Mouse (Mus musculus): ENCODE data around the gene St3gal3. TPM values are rescaled to one million over a fixed set of nuclear protein-coding genes. Genes with fewer than 3 reads are reported as not detected.

Gene St3gal3
- total RNA-seq, 2 experiments from 2014 or later = 46.0 to 47.4 TPM

DNA sequence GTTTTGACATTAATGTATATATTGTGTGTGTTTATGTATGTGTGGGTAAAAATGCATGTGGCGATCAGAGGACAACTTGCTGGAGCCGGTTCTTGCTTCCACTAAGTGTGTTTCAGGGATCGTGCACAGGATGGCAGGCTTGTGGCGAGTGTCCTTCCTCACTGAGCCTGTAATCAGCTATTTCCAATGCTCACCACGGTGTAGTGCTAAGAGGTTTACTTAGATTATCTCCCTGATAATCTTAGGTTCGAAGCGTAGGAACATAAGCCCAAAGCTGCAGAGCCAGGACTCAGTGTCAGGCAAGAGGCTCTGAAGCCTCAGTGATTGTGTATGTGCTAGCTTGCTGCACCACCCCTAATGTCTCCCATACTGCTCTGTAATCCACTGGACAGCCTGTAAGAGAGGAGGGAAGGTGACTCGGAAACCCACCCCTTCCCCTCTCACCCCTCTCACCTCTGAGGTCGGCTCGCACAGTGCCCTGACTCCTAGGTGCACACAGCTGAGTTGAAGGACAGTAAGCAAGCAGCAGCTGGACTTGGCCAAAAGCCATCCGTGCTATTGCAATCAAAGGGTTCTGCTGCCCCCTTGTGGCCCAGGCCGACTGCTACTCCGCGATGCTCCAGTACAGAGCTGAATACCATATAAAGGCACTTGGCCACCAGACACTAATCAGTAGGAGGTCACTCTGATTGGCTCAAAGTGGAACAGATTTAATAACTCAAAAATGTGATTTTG, 51.3 kb downstream of the St3gal3 start:
- intact Hi-C loops (cut with DNase I) = loop anchor here (1.0 to 10.0 kb wide), 5 partner anchors 155 to 491 kb away; no protein-coding TSS in a partner anchor
- H3K27ac ChIP-seq = no peak overlapping the region
- H3K4me3 ChIP-seq = no peak overlapping the region
- peak; percentile 96 for TF ChIP-seq CTCF (IDR thresholded peaks at IDR 0.05)
- peak; percentile 90 to 96 for DNase-seq (ENCODE audit: extremely low spot score in 1 of 2, low spot score in 2 of 2)

DNA sequence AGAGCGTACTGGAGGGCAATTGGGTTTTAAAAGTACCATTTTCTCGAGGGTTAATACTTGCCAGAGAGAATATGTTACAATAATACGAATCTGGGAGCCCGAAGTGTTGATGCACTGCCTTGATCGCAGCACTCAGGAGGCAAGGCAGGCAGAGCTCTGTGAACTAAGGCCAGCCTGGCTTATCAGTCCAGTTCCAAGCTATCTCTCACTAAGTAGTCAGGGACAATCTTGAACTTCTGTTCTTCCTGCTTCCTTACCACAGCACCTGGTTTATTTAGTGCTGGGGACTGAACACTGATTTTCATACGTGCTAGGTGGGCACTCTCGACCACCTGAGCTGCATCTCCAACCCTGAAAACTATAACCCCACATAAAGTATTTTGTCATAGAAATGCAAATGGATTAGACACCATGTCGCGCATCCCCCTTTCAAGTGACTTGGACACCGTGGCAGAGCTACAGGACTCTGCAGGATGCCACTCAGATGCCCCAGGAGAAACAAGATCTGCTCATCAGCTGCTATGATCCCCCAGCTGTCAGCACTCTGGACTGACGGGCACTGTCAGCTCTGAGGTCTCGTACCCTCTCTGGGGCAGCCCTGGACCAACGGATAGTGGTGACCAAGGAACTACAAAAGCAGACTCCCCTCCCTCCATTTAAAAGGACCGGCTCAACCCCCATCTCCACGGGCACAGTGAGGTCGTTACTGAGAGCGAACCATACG, 52.9 kb downstream of the St3gal3 start:
- intact Hi-C loops (cut with DNase I) = loop anchor here (2.0 to 10.0 kb wide), 4 partner anchors 253 to 493 kb away; no protein-coding TSS in a partner anchor
- TF ChIP-seq CTCF (IDR thresholded peaks at IDR 0.05) = no peak
- H3K4me3 ChIP-seq = no peak overlapping the region
- H3K27ac ChIP-seq = no peak overlapping the region
- no peak for DNase-seq (ENCODE audit: extremely low spot score in 1 of 2, low spot score in 2 of 2)

DNA sequence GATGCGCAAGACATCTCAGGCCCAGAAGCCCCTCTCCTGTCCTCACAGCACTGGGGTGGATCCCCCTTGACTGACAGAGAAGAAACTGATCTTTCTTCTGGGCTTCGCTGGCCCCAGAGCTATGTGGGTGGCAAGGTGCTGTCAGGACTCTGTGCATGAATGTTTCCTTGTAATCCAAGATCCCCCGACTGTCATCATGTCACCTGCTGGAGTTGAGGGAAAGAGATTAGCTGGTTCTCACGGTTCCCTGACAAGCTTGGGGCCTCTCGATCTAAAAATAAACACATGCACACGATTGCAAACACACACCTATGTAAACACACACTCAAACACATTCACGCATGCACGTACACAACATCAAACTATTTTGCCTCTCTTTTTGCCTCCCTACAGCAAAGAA, 54.2 kb downstream of the St3gal3 start:
- DNase-seq (ENCODE audit: extremely low spot score in 1 of 2, low spot score in 2 of 2) = no peak
- Histone ChIP-seq H3K27ac (no peak overlapping the region), H3K4me3 (no peak overlapping the region)
- TF ChIP-seq CTCF (IDR thresholded peaks at IDR 0.05) = no peak
- intact Hi-C loops (cut with DNase I) = loop anchor here (5.0 to 10.0 kb wide), 3 partner anchors 268 to 494 kb away; no protein-coding TSS in a partner anchor

DNA sequence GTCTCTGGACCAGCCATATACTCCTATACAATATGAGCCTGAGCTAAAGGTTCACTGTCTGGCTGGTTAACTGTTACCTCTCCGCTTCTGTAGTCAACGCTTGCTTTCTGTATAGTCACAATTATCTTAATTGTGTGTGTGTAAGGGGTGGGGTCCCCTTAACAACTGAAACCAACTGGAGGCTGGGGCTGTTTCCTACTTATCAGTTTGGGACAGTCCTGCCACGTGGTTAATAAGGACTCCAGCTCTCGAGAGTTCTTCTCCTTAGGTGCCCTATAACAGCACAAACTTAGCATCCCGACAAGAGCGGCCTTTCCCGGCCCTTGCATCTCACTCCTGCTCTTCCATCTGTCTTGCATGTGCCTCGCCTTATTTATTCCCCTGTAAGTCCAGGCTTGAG, 55.5 kb downstream of the St3gal3 start:
- no peak for TF ChIP-seq CTCF (IDR thresholded peaks at IDR 0.05)
- no peak for DNase-seq (ENCODE audit: extremely low spot score in 1 of 2, low spot score in 2 of 2)
- intact Hi-C loops (cut with DNase I) = no loop called here
- Histone ChIP-seq H3K27ac (no peak overlapping the region), H3K4me3 (no peak overlapping the region)

DNA sequence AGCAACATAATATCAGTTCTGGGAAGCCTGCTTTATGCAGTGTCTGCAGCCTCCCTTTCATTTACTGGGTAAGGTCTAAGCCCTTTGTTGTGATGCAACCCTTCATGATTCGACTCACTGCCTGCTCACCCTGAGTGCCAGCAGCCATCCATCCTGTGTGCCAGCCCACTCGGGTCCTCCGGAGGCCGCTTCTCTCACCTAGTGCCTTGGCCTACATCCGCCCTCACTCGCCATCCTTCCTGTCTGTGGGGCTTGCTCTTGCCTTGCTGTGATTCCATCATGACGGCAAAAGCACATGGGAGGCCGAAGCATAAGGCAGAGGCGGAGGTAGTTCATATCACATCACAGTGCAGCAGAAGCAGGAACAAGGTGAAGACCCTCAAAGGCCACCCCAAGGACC, 56.1 kb downstream of the St3gal3 start:
- DNase-seq (ENCODE audit: extremely low spot score in 1 of 2, low spot score in 2 of 2) = no peak
- TF ChIP-seq CTCF (IDR thresholded peaks at IDR 0.05) = no peak
- no peak overlapping the region for H3K4me3 ChIP-seq
- no peak overlapping the region for H3K27ac ChIP-seq
- intact Hi-C loops (cut with DNase I) = no loop called here

DNA sequence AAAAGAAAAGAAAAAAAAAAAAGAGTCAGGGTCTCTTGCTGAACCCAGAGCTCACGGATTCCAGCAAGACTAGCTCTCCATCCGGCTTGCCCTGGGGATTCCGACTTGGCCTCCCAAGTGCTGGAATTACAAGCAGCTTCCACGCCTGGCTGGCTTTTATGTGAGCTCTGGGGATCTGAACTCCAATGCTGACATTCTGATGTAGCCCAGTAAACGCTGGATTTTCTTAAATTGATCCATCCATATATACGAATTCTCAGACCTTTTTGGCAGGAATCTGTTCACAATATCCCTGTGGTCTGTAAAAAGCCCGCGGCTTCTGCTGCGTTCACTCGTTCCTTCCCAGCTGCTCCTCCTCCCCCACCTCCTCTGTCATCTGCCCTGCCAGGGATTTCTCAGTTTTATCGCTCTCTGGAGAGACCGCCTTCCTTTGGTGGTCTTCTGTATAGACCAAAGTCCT, 57.4 kb downstream of the St3gal3 start:
- H3K4me3 ChIP-seq = no peak overlapping the region
- intact Hi-C loops (cut with DNase I) = no loop called here
- no peak for TF ChIP-seq CTCF (IDR thresholded peaks at IDR 0.05)
- no peak overlapping the region for H3K27ac ChIP-seq
- no peak for DNase-seq (ENCODE audit: extremely low spot score in 1 of 2, low spot score in 2 of 2)

DNA sequence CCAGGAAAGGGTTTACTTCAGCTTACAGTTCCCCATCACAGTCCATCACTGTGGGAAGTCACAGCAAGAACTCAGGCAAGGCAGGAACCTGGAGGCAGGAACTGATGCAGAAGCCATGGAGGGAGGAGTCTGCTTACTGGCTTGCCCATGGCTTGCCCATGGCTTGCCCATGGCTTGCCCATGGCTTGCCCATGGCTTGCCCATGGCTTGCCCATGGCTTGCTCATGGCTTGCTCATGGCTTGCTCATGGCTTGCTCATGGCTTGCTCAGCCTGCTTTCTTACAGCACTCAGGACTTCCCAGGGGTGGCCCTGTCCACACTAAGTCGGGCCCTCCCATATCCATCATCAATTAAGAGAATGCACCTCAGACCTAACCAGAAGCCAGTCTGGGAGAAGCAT, 58.1 kb downstream of the St3gal3 start:
- TF ChIP-seq CTCF (IDR thresholded peaks at IDR 0.05) = no peak
- intact Hi-C loops (cut with DNase I) = no loop called here
- no peak overlapping the region for H3K27ac ChIP-seq
- H3K4me3 ChIP-seq = no peak overlapping the region
- no peak for DNase-seq (ENCODE audit: extremely low spot score in 1 of 2, low spot score in 2 of 2)

DNA sequence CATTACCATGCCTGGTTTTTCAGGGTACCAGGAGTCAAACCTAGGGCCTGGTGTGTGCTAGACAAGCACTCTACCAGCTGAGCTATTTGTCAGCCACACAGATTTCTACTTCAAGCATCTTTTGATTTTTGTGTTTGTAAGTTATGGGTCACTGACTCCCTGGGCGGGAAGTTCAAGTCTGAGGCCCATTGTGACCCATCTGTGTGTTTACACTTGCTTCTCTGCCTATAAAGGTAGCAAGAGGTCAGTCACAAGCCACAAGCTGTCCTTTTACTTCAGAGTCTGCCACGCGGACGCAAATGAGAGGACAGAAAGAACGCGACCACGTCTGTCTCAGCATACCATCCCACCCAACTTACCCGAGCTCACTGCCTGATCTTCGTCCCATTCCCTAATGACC, 59.4 kb downstream of the St3gal3 start:
- intact Hi-C loops (cut with DNase I) = no loop called here

DNA sequence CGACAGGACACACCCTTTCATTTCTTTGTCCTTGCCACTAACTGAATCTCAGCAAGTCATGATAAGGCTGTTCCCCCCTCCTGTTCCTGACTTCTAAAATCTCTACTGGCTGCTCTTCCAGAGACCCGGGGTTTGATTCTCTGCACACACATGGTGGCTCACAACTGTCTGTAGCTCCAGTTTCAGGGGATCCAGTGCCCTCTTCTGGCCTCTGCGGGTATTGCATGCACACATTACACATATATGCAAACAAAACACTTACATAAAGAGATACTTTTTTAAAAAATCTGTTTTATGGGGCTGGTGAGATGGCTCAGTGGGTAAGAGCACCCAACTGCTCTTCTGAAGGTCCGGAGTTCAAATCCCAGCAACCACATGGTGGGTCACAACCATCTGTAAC, 60.5 kb downstream of the St3gal3 start:
- no peak overlapping the region for H3K27ac ChIP-seq
- DNase-seq (ENCODE audit: extremely low spot score in 1 of 2, low spot score in 2 of 2) = no peak
- peak; percentile 41 for TF ChIP-seq CTCF (IDR thresholded peaks at IDR 0.05)
- no peak overlapping the region for H3K4me3 ChIP-seq
- intact Hi-C loops (cut with DNase I) = loop anchor here (5.0 kb wide), 1 partner anchor 48 kb away; no protein-coding TSS in a partner anchor

More for the DNA sequence above, 59.4 kb downstream of the St3gal3 start:
- TF ChIP-seq CTCF (IDR thresholded peaks at IDR 0.05) = no peak
- no peak overlapping the region for H3K4me3 ChIP-seq
- no peak for DNase-seq (ENCODE audit: extremely low spot score in 1 of 2, low spot score in 2 of 2)
- H3K27ac ChIP-seq = no peak overlapping the region

DNA sequence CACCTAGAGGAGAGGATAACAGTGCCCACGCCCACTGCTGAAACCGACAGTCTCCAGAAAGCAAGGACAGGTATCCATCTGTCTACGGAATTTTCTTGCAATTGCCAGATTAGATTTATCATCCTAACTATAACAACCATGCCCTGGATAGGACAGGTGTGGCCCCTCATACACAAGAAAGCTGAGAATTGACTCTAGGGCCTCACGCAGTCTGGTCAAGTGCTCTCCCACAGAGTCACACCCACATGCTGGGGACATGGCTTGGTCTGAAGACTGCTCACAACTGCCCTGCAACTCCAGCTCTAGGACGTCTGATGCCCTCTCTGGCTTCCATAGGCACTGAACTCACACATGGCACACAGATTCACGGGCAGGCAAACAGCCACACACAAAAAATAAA, 61.6 kb downstream of the St3gal3 start:
- Histone ChIP-seq H3K27ac (no peak overlapping the region), H3K4me3 (no peak overlapping the region)
- TF ChIP-seq CTCF (IDR thresholded peaks at IDR 0.05) = no peak
- no peak for DNase-seq (ENCODE audit: extremely low spot score in 1 of 2, low spot score in 2 of 2)
- intact Hi-C loops (cut with DNase I) = loop anchor here (5.0 kb wide), 1 partner anchor 49 kb away; no protein-coding TSS in a partner anchor

DNA sequence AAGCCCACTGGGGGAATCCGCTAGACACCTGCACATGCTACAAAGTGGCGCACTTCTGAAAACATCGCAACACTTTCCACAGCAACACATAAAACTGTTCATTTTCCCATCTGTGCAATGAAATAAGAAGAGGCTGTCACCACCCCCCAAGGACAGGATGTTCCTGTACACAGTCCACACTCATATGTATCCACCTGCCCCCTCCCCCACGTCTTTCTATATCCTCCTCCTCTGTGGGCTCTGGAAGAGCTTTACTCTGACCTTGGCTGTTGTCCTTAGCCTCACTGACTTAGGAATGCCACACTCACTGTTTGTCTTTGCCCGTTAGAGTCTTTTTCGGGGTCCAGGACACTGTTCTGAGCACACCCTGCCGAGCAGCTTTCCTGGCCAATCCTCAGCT, 62.8 kb downstream of the St3gal3 start:
- Histone ChIP-seq H3K27ac (no peak overlapping the region), H3K4me3 (no peak overlapping the region)
- DNase-seq (ENCODE audit: extremely low spot score in 1 of 2, low spot score in 2 of 2) = no peak
- TF ChIP-seq CTCF (IDR thresholded peaks at IDR 0.05) = no peak
- intact Hi-C loops (cut with DNase I) = loop anchor here (5.0 kb wide), 1 partner anchor 50 kb away; no protein-coding TSS in a partner anchor
